Mouse (Mus musculus) lung, adult 2 months (tissue): ENCODE results near the gene Kbtbd8.

Source experiments
- CTCF ChIP-seq: fragments of 200-500 bp; IDR thresholded peaks from 2 replicates; pipeline ENCODE4 v1.5.1; 2011; ENCODE audit warnings: mild to moderate bottlenecking, low read length, control low read depth; ENCODE audit not compliant: insufficient read depth
- POLR2A ChIP-seq: fragments of 200-500 bp; IDR thresholded peaks from 2 replicates; pipeline ENCODE4 v1.6.1; 2011; ENCODE audit warnings: low read depth, mild to moderate bottlenecking, control low read depth, low read length, borderline replicate concordance; ENCODE audit errors: extremely low read depth

DNA sequence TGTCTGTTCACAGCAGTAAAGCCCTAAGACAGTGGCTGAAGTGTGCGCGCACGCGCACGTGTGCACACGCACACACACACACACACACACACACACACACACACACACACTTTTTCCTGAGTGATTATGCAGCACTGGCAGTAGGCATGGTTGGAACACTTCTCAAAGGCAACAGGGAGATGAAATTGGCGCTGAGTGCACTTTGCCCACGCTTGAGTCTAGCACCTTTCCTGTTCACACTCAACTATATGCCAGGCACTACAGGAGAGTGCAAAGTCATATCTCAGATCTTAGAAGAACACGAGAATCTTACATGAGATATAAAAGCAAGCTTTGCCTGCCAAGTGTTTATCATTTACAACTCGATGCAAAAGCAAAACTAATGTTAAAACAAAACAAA is 47.3 kb upstream of the Kbtbd8 start:
- TF ChIP-seq POLR2A, result no peak
- no peak for TF ChIP-seq CTCF
